ENCODE assay signal across 8 mouse cellular contexts in the genomic region with DNA sequence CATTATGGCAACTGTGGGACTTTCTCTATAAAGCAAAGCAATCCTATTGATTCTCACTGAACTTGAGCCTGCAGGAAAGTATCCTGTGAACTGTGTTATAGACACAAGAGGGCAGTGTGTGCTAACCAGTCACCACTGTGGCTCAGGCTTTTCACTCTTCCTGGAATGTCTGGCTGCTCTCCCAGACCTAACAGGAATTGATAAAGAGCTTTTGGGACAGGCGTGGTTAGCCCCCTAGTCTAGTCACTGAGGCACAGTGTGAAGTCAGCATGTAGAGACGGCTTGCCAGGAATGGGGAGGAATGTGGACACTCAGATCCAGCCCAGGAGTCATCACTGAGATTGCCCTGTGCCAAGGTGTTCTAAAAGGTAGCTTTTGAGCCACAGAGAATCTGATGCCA. TPM values are rescaled to one million over a fixed set of nuclear protein-coding genes. Genes with fewer than 3 reads are reported as not detected.
DNase-seq lines count a peak whose midpoint lies in the region; ATAC-seq and TF ChIP-seq lines count a peak whose summit lies in the region.

No protein-coding gene starts in this region.

- no peak overlapping the region for H3K4me3 ChIP-seq in intestine, embryonic 15.5 days (replicated peaks)
- no peak overlapping the region for H3K4me3 ChIP-seq in midbrain, embryonic 11.5 days (ENCODE audit: low read depth, low read length)
- H3K4me3 ChIP-seq in small intestine, adult 2 months (ENCODE audit: low read depth, low read length) = no peak overlapping the region

- no peak overlapping the region for H3K4me2 ChIP-seq in intestine, embryonic 15.5 days (replicated peaks)
- no peak overlapping the region for H3K4me2 ChIP-seq in midbrain, embryonic 11.5 days

- H3K9ac ChIP-seq in intestine, embryonic 15.5 days = no peak overlapping the region
- no peak overlapping the region for H3K9ac ChIP-seq in midbrain, embryonic 11.5 days (ENCODE audit: low read length)

- peak; percentile 17 for DNase-seq in A20 (ENCODE audit: low read depth, low spot score)
- peak; percentile 75 for DNase-seq in adrenal gland, adult 2 months
- DNase-seq in embryo, embryonic 11.5 days (ENCODE audit: low read depth, low spot score) = peak; percentile 51
- DNase-seq in left cerebral cortex, postnatal 25 days (ENCODE audit: low spot score in 2 of 2) = peak; percentile 66 to 83
- DNase-seq in midbrain, embryonic 11.5 days (ENCODE audit: low spot score, missing footprints) = peak; percentile 87

- TF ChIP-seq CTCF in small intestine, adult 2 months (IDR thresholded peaks at IDR 0.05; ENCODE audit: extremely low read depth, insufficient read length, insufficient replicate concordance, low read depth, low read length) = peak; percentile 59; the same call in 1 of the 2 replicates

- TF ChIP-seq POLR2A in small intestine, adult 2 months (IDR thresholded peaks at IDR 0.05; ENCODE audit: low read depth, low read length) = no peak

- intact Hi-C loops in left cerebral cortex, postnatal 25 days (cut with DNase I) = loop anchor here (2.0 to 10.0 kb wide), 4 partner anchors 51 to 927 kb away; a partner anchor contains a TSS

- 0 out of 2 replicates have a peak, but pooled peaks cover 4% of the 10 kb centered on the region for H3K4me1 ChIP-seq in intestine, embryonic 15.5 days (replicated peaks)
- no peaks in the 10 kb centered on the region for H3K4me1 ChIP-seq in midbrain, embryonic 11.5 days (ENCODE audit: control insufficient read depth, insufficient read depth, low read length)
- H3K4me1 ChIP-seq in small intestine, adult 2 months (ENCODE audit: control insufficient read depth, insufficient read depth, insufficient read length, low read length) = peaks cover 14% of the 10 kb centered on the region

- no peaks in the 10 kb centered on the region for H3K9me3 ChIP-seq in intestine, embryonic 15.5 days
- H3K9me3 ChIP-seq in midbrain, embryonic 11.5 days (ENCODE audit: control insufficient read depth, low read length) = no peaks in the 10 kb centered on the region

- no peak overlapping the region for H3K27ac ChIP-seq in intestine, embryonic 15.5 days
- H3K27ac ChIP-seq in midbrain, embryonic 11.5 days (ENCODE audit: low read depth, low read length) = no peak overlapping the region
- H3K27ac ChIP-seq in small intestine, adult 2 months (ENCODE audit: insufficient read depth, low read depth, low read length) = no peak overlapping the region

- no peaks in the 10 kb centered on the region for H3K36me3 ChIP-seq in intestine, embryonic 15.5 days
- H3K36me3 ChIP-seq in midbrain, embryonic 11.5 days (ENCODE audit: control insufficient read depth, insufficient read depth, low read length) = no peaks in the 10 kb centered on the region
- no peaks in the 10 kb centered on the region for H3K36me3 ChIP-seq in small intestine, adult 2 months (ENCODE audit: control insufficient read depth, insufficient read depth, low read length)

- WGBS in intestine, embryonic 15.5 days = 1% methylated on average over 2 of the region's 2 CpGs
- 6% methylated on average over 2 of the region's 2 CpGs for WGBS in midbrain, embryonic 11.5 days
- WGBS in small intestine, adult 2 months = 0% methylated on average over 2 of the region's 2 CpGs

- H3K27me3 ChIP-seq in intestine, embryonic 15.5 days (replicated peaks) = no peaks in the 10 kb centered on the region
- no peaks in the 10 kb centered on the region for H3K27me3 ChIP-seq in midbrain, embryonic 11.5 days (ENCODE audit: control insufficient read depth, insufficient read depth, low read length)
- no peaks in the 10 kb centered on the region for H3K27me3 ChIP-seq in small intestine, adult 2 months (ENCODE audit: control insufficient read depth, insufficient read depth, low read length)

- peak; percentile 89 for ATAC-seq in granulocyte monocyte progenitor cell, adult 5-6 weeks (replicated peaks; ENCODE audit: poor library complexity, severe bottlenecking)
- peak; percentile 82 for ATAC-seq in intestine, embryonic 15.5 days
- ATAC-seq in midbrain, embryonic 11.5 days (ENCODE audit: low FRiP score) = peak; percentile 74

RNA-seq across cellular contexts. Expression of a gene that starts 16.4 kb away (rescaled TPM):
- not detected for total RNA-seq in adrenal gland, adult 2 months (2021)
- not detected in 2 replicates for polyA plus RNA-seq in adrenal gland, adult 2 months (2012; rRNA removed)
- total RNA-seq in granulocyte monocyte progenitor cell, adult 5-6 weeks (2014; fragmentation: Nextera tagmentation) = not detected in 2 replicates
- total RNA-seq in granulocyte monocyte progenitor cell, adult 5-6 weeks (2017) = not detected in 2 replicates
- polyA plus RNA-seq in intestine, embryonic 15.5 days (2015; fragmentation: Nextera tagmentation; extraction: Ambion mirVana) = not detected in 2 replicates
- total RNA-seq in left cerebral cortex, postnatal 25 days (2021) = not detected
- polyA plus RNA-seq in midbrain, embryonic 11.5 days (2014; fragmentation: Nextera tagmentation; extraction: Ambion mirVana) = not detected in 2 replicates
- polyA plus RNA-seq in small intestine, adult 2 months (2012; rRNA removed) = not detected in 2 replicates

RNA-seq across cellular contexts. Expression of a gene that starts 19.2 kb away (rescaled TPM):
- total RNA-seq in adrenal gland, adult 2 months (2021) = not detected
- not detected in 2 replicates for polyA plus RNA-seq in adrenal gland, adult 2 months (2012; rRNA removed)
- total RNA-seq in granulocyte monocyte progenitor cell, adult 5-6 weeks (2014; fragmentation: Nextera tagmentation) = not detected in 2 replicates
- total RNA-seq in granulocyte monocyte progenitor cell, adult 5-6 weeks (2017) = not detected in 2 replicates
- 141 and 153 TPM in 2 replicates for polyA plus RNA-seq in intestine, embryonic 15.5 days (2015; fragmentation: Nextera tagmentation; extraction: Ambion mirVana)
- not detected for total RNA-seq in left cerebral cortex, postnatal 25 days (2021)
- polyA plus RNA-seq in midbrain, embryonic 11.5 days (2014; fragmentation: Nextera tagmentation; extraction: Ambion mirVana) = 0.08 TPM in 1 of 2 replicates, not detected in the other
- 38.1 and 224 TPM in 2 replicates for polyA plus RNA-seq in small intestine, adult 2 months (2012; rRNA removed)

RNA-seq across cellular contexts. Expression of a gene that starts 51.9 kb away (rescaled TPM):
- total RNA-seq in adrenal gland, adult 2 months (2021) = 10 to 100 TPM; 52.7 to 54.5 TPM
- 25.7 and 33.3 TPM in 2 replicates for polyA plus RNA-seq in adrenal gland, adult 2 months (2012; rRNA removed)
- 23.1 and 26.3 TPM in 2 replicates for total RNA-seq in granulocyte monocyte progenitor cell, adult 5-6 weeks (2014; fragmentation: Nextera tagmentation)
- total RNA-seq in granulocyte monocyte progenitor cell, adult 5-6 weeks (2017) = 32.5 and 33.5 TPM in 2 replicates
- polyA plus RNA-seq in intestine, embryonic 15.5 days (2015; fragmentation: Nextera tagmentation; extraction: Ambion mirVana) = 33.0 and 35.7 TPM in 2 replicates
- 10 to 100 TPM; 81.8 to 88.6 TPM for total RNA-seq in left cerebral cortex, postnatal 25 days (2021)
- 48.7 and 49.3 TPM in 2 replicates for polyA plus RNA-seq in midbrain, embryonic 11.5 days (2014; fragmentation: Nextera tagmentation; extraction: Ambion mirVana)
- polyA plus RNA-seq in small intestine, adult 2 months (2012; rRNA removed) = 28.4 and 46.7 TPM in 2 replicates

Comparison
In these comparisons a context has a peak if more than half of its experiments do, and no peak if none do; other contexts are left out.
1. DNase-seq: peak in every context shown above with its lines; median percentile 87 in midbrain, embryonic 11.5 days; 75 in adrenal gland, adult 2 months; 74 in left cerebral cortex, postnatal 25 days; 51 in embryo, embryonic 11.5 days; 17 in A20.
2. RNA of a gene that starts 19.2 kb away (polyA plus RNA-seq): 141 to 153 TPM in intestine, embryonic 15.5 days and 38.1 to 224 TPM in small intestine, adult 2 months; 0.08 TPM in midbrain, embryonic 11.5 days and not detected in adrenal gland, adult 2 months; every median in the first group is over 10 times any median in the second.
3. Peak in every context shown above with its lines, with median percentiles within 50 percentile points of each other: ATAC-seq.